Mouse (Mus musculus): Measurements from ENCODE around the gene Rbm4b.
A peak's percentile ranks its signal among the peaks of the same experiment; 100 is the strongest.
"Not testable (repeated sequence)": the region's sequence is repeated elsewhere in the genome, so short reads cannot be mapped to it uniquely, and the experiment has no call there.

Rbm4b gene

DNA sequence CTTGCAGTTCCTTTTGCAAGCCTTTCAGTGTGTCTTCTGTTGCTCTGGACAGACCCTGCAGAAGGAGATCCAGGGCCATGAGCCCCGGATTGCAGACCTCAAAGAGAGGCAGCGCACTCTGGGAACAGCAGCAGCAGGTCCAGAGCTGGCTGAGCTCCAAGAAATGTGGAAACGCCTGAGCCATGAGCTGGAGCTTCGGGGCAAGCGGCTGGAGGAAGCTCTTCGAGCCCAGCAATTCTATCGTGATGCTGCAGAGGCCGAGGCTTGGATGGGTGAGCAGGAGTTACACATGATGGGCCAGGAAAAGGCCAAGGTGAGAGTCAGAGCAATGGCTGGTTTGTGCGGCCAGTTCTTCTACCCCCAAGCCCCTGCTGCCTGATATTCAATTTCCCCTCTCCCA, 11.2 kb upstream of the Rbm4b start:
- DNase-seq (ENCODE audit: low spot score in 2 of 2) = no peak

- DNase-seq (ENCODE audit: low spot score in 2 of 2) = no peak
Measured at GRCm38 (mm10) chr19:4745681-4746080, 10.6 kb upstream of the Rbm4b start.

DNA sequence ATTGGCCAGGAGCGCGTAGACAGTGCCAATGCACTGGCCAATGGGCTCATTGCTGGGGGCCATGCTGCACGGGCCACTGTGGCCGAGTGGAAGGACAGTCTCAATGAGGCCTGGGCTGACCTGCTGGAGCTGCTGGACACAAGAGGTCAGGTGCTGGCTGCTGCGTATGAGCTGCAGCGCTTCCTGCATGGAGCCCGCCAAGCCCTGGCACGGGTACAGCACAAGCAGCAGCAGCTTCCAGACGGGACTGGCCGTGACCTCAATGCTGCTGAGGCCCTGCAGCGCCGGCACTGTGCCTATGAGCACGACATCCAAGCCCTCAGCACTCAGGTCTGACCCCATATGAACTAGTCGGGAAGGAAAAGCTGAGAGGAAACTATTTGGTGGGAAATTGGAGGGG, 9.7 kb upstream of the Rbm4b start:
- DNase-seq (ENCODE audit: low spot score in 2 of 2) = no peak

DNA sequence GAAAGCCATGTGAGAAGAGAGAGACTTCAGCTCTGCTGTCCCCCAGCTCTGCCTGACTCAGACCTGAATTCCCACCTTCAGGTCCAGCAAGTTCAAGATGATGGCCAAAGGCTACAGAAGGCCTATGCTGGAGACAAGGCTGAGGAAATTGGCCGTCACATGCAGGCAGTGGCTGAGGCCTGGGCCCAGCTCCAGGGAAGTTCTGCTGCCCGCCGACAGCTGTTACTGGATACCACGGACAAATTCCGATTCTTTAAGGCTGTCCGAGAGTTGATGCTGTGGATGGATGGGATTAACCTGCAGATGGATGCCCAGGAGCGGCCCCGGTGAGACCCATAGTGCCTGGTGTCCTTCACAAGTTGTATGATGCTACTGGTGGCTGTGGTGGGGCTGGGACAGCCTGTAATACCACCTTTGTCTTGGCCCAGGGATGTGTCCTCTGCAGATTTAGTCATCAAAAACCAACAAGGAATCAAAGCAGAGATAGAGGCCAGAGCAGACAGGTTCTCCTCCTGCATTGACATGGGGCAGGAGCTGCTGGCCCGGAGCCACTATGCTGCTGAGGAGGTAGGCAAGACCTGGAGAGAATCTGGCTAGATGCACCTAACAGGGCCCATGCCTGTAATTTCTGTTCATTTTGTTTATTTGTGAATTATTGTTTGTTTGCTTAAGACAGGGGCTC, 8.5 kb upstream of the Rbm4b start:
- DNase-seq (ENCODE audit: low spot score in 2 of 2) = no peak

GRCm38 (mm10) chr19:4748493-4748892, 7.8 kb upstream of the Rbm4b start:
- DNase-seq (ENCODE audit: low spot score in 2 of 2) = no peak

DNA sequence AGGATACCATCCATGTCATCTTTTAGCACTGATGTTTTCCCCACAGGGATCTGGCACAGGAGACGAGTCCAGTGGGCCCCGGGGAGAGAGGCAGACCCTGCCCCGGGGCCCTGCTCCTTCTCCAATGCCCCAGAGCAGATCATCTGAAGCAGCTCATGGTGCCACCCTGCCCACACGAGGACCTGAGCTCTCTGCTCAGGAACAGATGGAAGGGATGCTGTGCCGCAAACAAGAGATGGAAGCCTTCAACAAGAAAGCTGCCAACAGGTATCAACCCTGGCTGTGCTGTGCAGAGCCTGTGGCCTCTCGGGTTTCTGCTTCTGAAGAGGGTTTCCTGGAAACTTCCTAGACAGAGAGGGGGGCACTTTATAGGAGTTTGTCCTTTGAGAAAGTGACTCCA, 6.3 kb upstream of the Rbm4b start:
- DNase-seq (ENCODE audit: low spot score in 2 of 2) = no peak

DNA sequence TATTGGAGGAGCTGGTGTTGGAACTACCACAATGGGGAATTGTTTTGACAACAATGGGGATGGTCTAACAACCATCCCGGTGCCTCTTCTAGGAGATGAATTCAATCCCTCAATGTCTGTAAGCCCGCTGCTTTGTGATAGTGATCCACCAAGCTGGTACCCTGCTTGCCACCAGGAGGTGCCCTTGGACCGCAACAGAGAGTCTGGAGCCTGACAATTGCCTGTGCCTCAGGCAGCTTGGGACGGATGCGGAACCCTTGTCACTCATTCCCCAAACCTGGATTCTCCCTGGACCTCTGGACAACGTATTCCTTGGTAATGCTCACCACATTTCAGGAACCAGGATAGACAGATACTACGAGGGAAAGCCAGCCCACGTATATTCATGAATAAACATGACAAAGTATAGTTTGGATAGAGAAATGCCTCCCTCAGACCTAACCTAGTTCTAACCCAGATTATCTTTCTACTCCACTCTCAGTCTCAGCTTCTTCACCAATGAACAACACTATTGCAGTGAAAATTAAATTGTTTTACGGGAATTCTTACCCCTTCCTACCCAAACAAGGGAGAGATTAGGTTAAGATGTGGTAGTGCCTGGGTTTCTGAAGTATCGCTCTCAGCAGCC, 618 bp upstream of the Rbm4b start:
- DNase-seq (ENCODE audit: low spot score in 2 of 2) = peak; percentile 90 to 93

DNA sequence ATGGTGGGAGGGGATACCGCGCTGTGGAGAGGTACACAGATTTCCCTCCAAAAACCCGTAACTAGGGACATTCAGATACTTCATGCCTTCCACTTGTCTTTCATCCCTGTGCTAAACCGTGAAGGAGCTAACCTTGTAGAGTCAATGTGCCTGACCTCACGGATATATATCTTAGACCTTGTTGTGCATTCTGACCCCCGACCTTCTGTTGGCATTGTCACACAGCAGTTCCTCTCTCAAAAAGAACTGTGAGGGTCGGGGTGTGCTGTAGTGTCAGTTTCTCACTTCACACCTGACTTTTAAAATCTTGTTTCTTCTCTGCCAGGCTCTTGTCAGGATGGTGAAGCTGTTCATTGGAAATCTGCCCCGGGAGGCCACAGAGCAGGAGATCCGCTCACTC, 624 bp downstream of the Rbm4b start:
- DNase-seq (ENCODE audit: low spot score in 2 of 2) = no peak

DNA sequence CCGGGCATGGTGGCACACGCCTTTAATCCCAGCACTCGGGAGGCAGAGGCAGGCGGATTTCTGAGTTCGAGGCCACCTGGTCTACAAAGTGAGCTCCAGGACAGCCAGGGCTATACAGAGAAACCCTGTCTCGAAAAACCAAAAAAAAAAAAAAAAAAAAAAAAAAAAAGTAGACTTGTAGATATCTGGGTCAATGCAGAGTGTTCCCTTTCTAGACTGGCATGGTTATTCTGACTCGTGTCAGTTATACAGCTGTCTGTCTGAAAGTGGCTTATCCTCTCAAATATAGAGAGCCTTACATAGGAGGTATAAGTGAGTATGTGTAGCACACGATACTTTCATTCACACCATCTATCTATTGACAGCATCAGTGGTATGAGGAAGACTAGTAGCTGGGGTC, 4.2 kb downstream of the Rbm4b start:
- not testable (repeated sequence) for DNase-seq (ENCODE audit: low spot score in 2 of 2)

DNA sequence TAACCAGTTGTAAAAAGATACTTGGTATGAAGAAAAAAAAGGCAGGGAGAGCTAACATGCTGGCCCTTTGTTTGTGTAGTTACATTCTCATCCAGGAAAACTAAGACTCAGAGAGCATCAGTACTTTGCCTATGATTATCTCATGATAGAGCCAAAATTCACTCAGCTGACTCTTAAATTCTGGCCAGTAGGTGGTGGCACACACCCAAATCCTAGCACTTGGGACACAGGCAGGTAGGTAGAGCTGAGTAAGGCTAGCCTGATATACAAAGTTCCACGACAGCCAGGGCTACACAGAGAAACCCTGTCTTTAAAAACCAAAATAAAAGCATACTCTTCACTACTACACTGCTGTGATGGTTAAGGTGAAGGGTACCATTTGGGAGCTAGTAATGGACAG, 6.6 kb downstream of the Rbm4b start:
- no peak for DNase-seq (ENCODE audit: low spot score in 2 of 2)

GRCm38 (mm10) chr19:4767507-4768148, 11.3 kb downstream of the Rbm4b start:
- no peak for DNase-seq (ENCODE audit: low spot score in 2 of 2)

GRCm38 (mm10) chr19:4772785-4773184, 16.5 kb downstream of the Rbm4b start:
- no peak for DNase-seq (ENCODE audit: low spot score in 2 of 2)

DNA sequence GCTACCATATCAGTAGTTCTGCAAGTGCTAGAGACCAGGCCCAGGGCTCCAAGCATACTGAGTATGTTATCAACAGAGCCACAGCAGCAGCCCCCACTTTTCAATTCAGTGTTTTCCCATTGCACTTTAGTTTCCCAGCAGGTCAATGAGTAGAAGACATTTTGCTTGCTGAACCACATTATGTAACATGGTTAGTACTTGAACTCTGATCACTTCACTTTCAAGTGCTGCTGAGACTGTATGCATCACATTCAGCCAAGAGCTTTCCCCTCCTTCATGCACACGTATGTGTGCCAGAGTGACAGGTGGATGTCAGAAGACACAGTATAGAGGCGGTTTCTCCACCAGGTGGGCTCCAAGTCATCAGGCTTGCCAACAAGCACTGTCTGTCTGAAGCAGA, 26.6 kb downstream of the Rbm4b start:
- no peak for DNase-seq (ENCODE audit: low spot score in 2 of 2)

DNA sequence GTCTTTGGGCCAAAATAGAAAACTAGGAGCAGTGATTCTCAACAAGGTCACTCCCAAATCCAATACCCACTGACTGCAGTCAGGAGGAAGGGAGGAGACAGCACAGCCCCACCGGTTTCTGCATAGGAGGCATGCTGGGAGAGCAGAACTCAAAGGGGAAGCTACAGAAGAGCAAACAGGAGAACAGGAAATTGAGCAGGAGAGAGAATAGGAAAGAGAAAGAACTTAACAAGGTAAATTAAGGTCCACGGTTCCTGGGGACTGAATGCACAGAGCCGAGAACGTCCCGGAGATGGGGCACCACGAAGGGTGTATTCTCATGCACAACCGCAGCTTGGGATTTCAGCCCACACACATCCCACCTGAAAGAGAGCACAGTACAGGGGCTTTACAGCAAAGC, 28.9 kb downstream of the Rbm4b start:
- DNase-seq (ENCODE audit: low spot score in 2 of 2) = no peak

- no peak for DNase-seq (ENCODE audit: low spot score in 2 of 2)
Measured at GRCm38 (mm10) chr19:4786313-4786712, 30.0 kb downstream of the Rbm4b start.

GRCm38 (mm10) chr19:4793281-4793830, 37.1 kb downstream of the Rbm4b start:
- DNase-seq (ENCODE audit: low spot score in 2 of 2) = no peak

GRCm38 (mm10) chr19:4793831-4794422, 37.6 kb downstream of the Rbm4b start, which contains the start of gene Rbm4:
Gene Rbm4, minus strand, starts transcription at chr19:4793901.
- DNase-seq (ENCODE audit: low spot score in 2 of 2) = peak; percentile 99

DNA sequence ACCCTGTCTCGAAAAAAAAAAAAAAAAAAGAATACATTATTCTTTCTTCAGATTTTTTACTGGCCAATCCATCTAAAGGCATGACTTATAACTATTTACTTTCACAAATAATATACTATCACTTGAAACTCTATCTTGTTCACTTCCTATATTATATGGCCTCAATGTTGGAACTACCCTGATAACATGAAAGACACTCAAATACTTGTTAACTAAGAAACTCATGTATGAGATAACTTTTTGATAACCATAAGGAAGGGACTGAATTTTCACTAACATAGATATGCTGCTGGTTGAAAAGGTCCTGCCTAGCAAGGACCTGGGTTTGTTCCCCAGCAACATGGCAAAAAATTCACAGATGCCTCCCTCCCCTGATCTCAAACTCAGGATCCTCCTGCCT, 39.6 kb downstream of the Rbm4b start:
- no peak for DNase-seq (ENCODE audit: low spot score in 2 of 2)

DNA sequence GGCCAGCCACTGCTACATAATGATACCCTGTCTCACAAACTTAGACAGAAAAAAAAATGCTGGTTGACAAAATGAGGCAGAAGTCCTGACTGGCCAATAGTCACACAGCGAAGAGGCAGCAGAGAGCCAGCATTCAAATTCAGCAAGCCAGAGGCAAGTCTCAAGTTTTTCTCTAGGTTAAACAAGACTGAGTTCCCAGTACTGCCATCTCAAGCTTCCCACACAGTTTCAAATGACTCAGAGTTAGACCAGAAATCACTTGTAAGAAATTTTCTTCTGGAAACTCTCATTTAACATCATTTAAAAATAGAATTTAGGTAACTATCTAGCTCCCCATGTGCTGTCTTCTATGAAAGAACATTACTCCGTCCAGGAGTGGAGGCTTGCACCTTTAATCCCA, 41.5 kb downstream of the Rbm4b start:
- no peak for DNase-seq (ENCODE audit: low spot score in 2 of 2)

GRCm38 (mm10) chr19:4799083-4799482, 42.8 kb downstream of the Rbm4b start:
- DNase-seq (ENCODE audit: low spot score in 2 of 2) = no peak

DNA sequence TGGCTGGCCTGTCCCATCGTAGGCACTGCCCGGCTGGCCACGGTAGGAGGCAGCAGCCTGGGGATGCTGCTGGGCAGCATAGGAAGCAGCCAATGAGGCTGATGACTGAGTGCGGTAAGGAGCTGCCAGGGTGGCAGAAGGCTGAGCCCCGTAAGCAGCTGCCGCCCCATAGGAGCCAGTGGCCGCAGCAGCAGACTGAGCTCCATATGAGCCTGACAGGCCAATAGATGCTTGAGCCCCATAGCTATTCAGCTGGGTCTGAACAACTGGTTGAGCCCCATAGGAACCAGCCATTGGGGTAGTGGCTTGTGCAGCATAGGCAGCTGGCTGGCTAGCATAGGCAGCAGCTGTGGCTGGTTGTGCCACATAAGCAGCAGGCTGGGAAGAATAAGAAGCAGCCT, 46.4 kb downstream of the Rbm4b start:
- DNase-seq (ENCODE audit: low spot score in 2 of 2) = no peak

GRCm38 (mm10) chr19:4803283-4803682, 47.0 kb downstream of the Rbm4b start:
- no peak for DNase-seq (ENCODE audit: low spot score in 2 of 2)

DNA sequence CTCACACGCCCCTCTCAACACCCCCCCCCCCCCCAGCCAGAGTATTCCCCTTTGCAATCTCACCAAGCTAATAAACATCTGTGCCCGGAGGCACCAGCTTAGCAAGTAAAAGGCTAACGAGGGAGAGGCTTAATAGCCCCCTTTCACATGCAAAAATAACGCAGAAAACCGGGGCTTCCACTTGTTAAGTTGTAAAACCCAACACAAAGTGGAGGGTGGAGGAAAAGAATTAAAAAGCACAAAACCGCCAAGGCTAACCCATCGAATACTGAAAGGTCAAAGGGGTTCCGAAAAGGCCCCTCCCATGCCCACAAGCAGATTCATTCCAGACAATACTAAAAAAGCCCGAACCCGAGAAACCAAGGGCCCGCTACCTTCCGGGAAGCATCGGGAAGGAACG, 54.0 kb downstream of the Rbm4b start:
- DNase-seq (ENCODE audit: low spot score in 2 of 2) = no peak

All from right cerebral cortex, adult 2 months (tissue).